Mouse (Mus musculus) CH12.LX (cell line): ENCODE data around the gene Phactr1. TPM values are rescaled to one million over a fixed set of nuclear protein-coding genes. Genes with fewer than 3 reads are reported as not detected.

Source experiments
- DNase-seq: peaks from one replicate; pipeline ENCODE4 v3.0.0-alpha.2; 2013; ENCODE audit errors: extremely low read depth
- H3K27ac ChIP-seq: 2 replicates; pipeline ENCODE4 v1.5.1; 2012; ENCODE audit warnings: low read depth, mild to moderate bottlenecking, control low read depth, moderate library complexity; ENCODE audit not compliant: insufficient read depth
- H3K27me3 ChIP-seq: replicated peaks from 2 replicates; pipeline ENCODE3; 2012; ENCODE audit warnings: inconsistent platforms
- H3K36me3 ChIP-seq, 2 experiments: replicated peaks in 1 of 2; 2 replicates each; pipeline versions ENCODE3 to v1.6.1; 2012; ENCODE audit warnings: inconsistent platforms in 1 of 2, low read length in 1 of 2, mild to moderate bottlenecking in 1 of 2, mixed read lengths in 1 of 2, moderate library complexity in 1 of 2; ENCODE audit not compliant: control insufficient read depth in 1 of 2, insufficient read depth in 1 of 2
- H3K4me1 ChIP-seq, 2 experiments: 2 replicates each; pipeline ENCODE4 v1.6.1; 2012; ENCODE audit warnings: inconsistent platforms in 1 of 2, moderate library complexity in 1 of 2; ENCODE audit not compliant: insufficient read depth in 2 of 2, control insufficient read depth in 1 of 2
- H3K4me2 ChIP-seq: 2 replicates; pipeline ENCODE4 v1.6.1; 2012; ENCODE audit warnings: low read depth, mild to moderate bottlenecking, control low read depth; ENCODE audit not compliant: poor library complexity, insufficient read depth, severe bottlenecking
- H3K4me3 ChIP-seq, 3 experiments: fragments of 150-350 bp in 1 of 3; sonication (generic) in 1 of 3; replicated peaks in 1 of 3; 2 replicates each; pipeline versions ENCODE3 to v1.5.1; 2011 to 2012; ENCODE audit warnings: low read depth in 2 of 3, low read length in 2 of 3, mild to moderate bottlenecking in 2 of 3, moderate library complexity in 2 of 3, control low read depth in 1 of 3, improper control_type of control experiment in 1 of 3, inconsistent platforms in 1 of 3, mixed read lengths in 1 of 3; ENCODE audit not compliant: poor library complexity in 1 of 3
- H3K79me2 ChIP-seq: replicated peaks from 2 replicates; pipeline ENCODE4 v1.6.1; 2012; ENCODE audit warnings: mild to moderate bottlenecking, moderate library complexity; ENCODE audit not compliant: control insufficient read depth, poor library complexity, insufficient read depth, severe bottlenecking; ENCODE audit errors: extremely low read depth
- H3K9ac ChIP-seq: 2 replicates; pipeline ENCODE4 v1.6.1; 2012; ENCODE audit warnings: low read depth, mild to moderate bottlenecking, control low read depth, moderate library complexity; ENCODE audit not compliant: insufficient read depth
- H3K9me3 ChIP-seq: replicated peaks from 2 replicates; pipeline ENCODE3; 2012; ENCODE audit warnings: low read length, inconsistent platforms, mixed read lengths
- CTCF ChIP-seq, 2 experiments: IDR thresholded peaks in 1 of 2; conservative IDR thresholded peaks in 1 of 2; 2 replicates each; pipeline ENCODE4 v1.5.1; 2011 to 2012; ENCODE audit warnings: low read depth in 2 of 2, low read length in 2 of 2, improper control_type of control experiment in 1 of 2, inconsistent platforms in 1 of 2, mild to moderate bottlenecking in 1 of 2, moderate library complexity in 1 of 2
- EP300 ChIP-seq: IDR thresholded peaks from 2 replicates; pipeline ENCODE4 v1.6.1; 2011; ENCODE audit warnings: low read length, improper control_type of control experiment
- ETS1 ChIP-seq: conservative IDR thresholded peaks from 2 replicates; pipeline ENCODE4 v1.6.1; 2012; ENCODE audit warnings: low read depth, mild to moderate bottlenecking, inconsistent platforms, low read length, improper control_type of control experiment, moderate library complexity
- HCFC1 ChIP-seq: IDR thresholded peaks from 2 replicates; pipeline ENCODE4 v1.6.1; 2012; ENCODE audit warnings: low read depth, mild to moderate bottlenecking, inconsistent platforms, low read length, improper control_type of control experiment
- IRF4 ChIP-seq: IDR thresholded peaks from 2 replicates; pipeline ENCODE4 v1.6.1; 2014; ENCODE audit warnings: low read depth, mild to moderate bottlenecking, inconsistent platforms, low read length, improper control_type of control experiment
- JUND ChIP-seq: conservative IDR thresholded peaks from 2 replicates; pipeline ENCODE4 v1.6.1; 2011; ENCODE audit warnings: low read depth, low read length, improper control_type of control experiment
- KAT2A ChIP-seq: IDR thresholded peaks from 2 replicates; pipeline ENCODE4 v1.6.1; 2012; ENCODE audit warnings: low read length, improper control_type of control experiment, inconsistent platforms; ENCODE audit not compliant: insufficient replicate concordance
- MEF2A ChIP-seq: IDR thresholded peaks from 2 replicates; pipeline ENCODE4 v1.6.1; 2014; ENCODE audit warnings: low read depth, mild to moderate bottlenecking, inconsistent platforms, low read length, improper control_type of control experiment, borderline replicate concordance
- MYC ChIP-seq: IDR thresholded peaks from 2 replicates; pipeline ENCODE4 v1.6.1; 2011; ENCODE audit warnings: low read depth, mild to moderate bottlenecking, improper control_type of control experiment, low read length
- POLR2AphosphoS2 ChIP-seq: IDR thresholded peaks from 2 replicates; pipeline ENCODE4 v1.6.1; 2011; ENCODE audit warnings: low read depth, low read length, improper control_type of control experiment
- RAD21 ChIP-seq: IDR thresholded peaks from 2 replicates; pipeline ENCODE4 v1.6.1; 2011; ENCODE audit warnings: low read depth, mild to moderate bottlenecking, low read length, improper control_type of control experiment, moderate library complexity
- RCOR1 ChIP-seq: conservative IDR thresholded peaks from 2 replicates; pipeline ENCODE4 v1.6.1; 2012; ENCODE audit warnings: low read depth, mild to moderate bottlenecking, inconsistent platforms, low read length, improper control_type of control experiment
- UBTF ChIP-seq: IDR thresholded peaks from 2 replicates; pipeline ENCODE4 v1.6.1; 2012; ENCODE audit warnings: low read depth, mild to moderate bottlenecking, inconsistent platforms, low read length, improper control_type of control experiment, moderate library complexity
- USF2 ChIP-seq: conservative IDR thresholded peaks from 2 replicates; pipeline ENCODE4 v1.6.1; 2011; ENCODE audit warnings: low read depth, low read length, improper control_type of control experiment
- ZC3H11A ChIP-seq: IDR thresholded peaks from 2 replicates; pipeline ENCODE4 v1.6.1; 2012; ENCODE audit warnings: low read depth, mild to moderate bottlenecking, inconsistent platforms, low read length, improper control_type of control experiment
- ZMIZ1 ChIP-seq: IDR thresholded peaks from 2 replicates; pipeline ENCODE4 v1.6.1; 2012; ENCODE audit warnings: low read depth, mild to moderate bottlenecking, inconsistent platforms, low read length, improper control_type of control experiment
- ZNF384 ChIP-seq: IDR thresholded peaks from 2 replicates; pipeline ENCODE4 v1.6.1; 2012; ENCODE audit warnings: low read depth, low read length, improper control_type of control experiment, inconsistent platforms
- dilution Hi-C: fragments of 300-500 bp; cut with MboI; formaldehyde crosslinking; loops from 2 replicates; pipeline ENCODE4 v1.14.3; 2020; ENCODE audit warnings: low sequenced_read_pairs; ENCODE audit not compliant: extremely low pct_unique_long_range_greater_than_20kb, extremely low pct_ligation_motif_present
- in situ Hi-C: fragments of 300-500 bp; cut with MboI; formaldehyde crosslinking; loops from 3 replicates; pipeline ENCODE4 v1.14.3; 2019; ENCODE audit warnings: low sequenced_read_pairs, low pct_ligation_motif_present, low pct_unique_long_range_greater_than_20kb, mixed read lengths
- polyA plus RNA-seq: library from polyadenylated mRNA; unstranded; fragments of >175 nt; gene quantifications from 2 replicates; pipeline ENCODE4 v1.2.1, GENCODE M21; 2012; ENCODE audit warnings: low read depth; ENCODE audit not compliant: insufficient read length
- total RNA-seq, 2 experiments: library from RNA; depleted of rRNA; stranded (reverse); fragments of 300-350 nt in 1 of 2; fragments of >200 nt in 1 of 2; gene quantifications; 2 replicates each; pipeline ENCODE4 v1.2.3; 2012 to 2014

Gene Phactr1
- total and polyA plus RNA-seq, 3 experiments, result 2.0 to 6.1 (median 3.1) TPM

DNA sequence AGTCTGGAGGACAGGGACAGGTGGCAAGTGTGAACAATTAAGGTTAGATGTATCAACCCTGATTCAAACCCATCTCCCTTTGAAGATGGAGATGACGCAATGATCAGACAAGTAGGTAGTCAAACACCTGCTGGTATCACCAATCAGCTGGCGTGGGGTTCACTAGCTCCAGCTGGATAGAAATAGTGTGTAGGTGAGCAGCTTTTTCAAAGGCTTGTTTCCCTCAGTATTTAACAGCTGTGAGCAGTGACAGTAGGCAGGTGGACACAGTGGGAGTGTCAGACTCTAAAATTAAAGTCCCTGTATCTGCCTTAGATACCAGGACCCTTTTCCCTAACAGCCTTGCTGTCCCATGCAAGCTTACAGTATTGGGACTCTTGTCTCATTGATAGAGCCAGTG lies 221.4 kb downstream of the Phactr1 start:
- Histone ChIP-seq H3K9me3 (no peaks in the 10 kb centered on the region), H3K79me2 (no peaks in the 10 kb centered on the region), H3K4me2 (no peak overlapping the region), H3K4me1 (peaks cover 0 to 14% of the 10 kb centered on the region in 2 experiments; a peak in 2 of 4 replicates), H3K9ac (no peak overlapping the region), H3K27me3 (no peaks in the 10 kb centered on the region), H3K27ac (no peak overlapping the region), H3K36me3 (no peaks in the 10 kb centered on the region), H3K4me3 (no peak overlapping the region)
- no peak for TF ChIP-seq RAD21
- no peak for TF ChIP-seq IRF4
- TF ChIP-seq ETS1, result no peak
- no peak for TF ChIP-seq HCFC1
- TF ChIP-seq USF2, result no peak
- TF ChIP-seq MYC, result no peak
- TF ChIP-seq UBTF, result no peak
- TF ChIP-seq JUND, result no peak
- TF ChIP-seq KAT2A, result no peak
- no peak for TF ChIP-seq ZNF384
- TF ChIP-seq MEF2A, result no peak
- TF ChIP-seq POLR2AphosphoS2, result no peak
- TF ChIP-seq ZMIZ1, result no peak
- no peak for TF ChIP-seq ZC3H11A
- TF ChIP-seq RCOR1, result no peak
- no peak for DNase-seq
- dilution Hi-C loops (no loop called here), in situ Hi-C loops (no loop called here)

GRCm38 (mm10) chr13:42902859-42903258 lies 222.4 kb downstream of the Phactr1 start:
- Histone ChIP-seq H3K36me3 (no peaks in the 10 kb centered on the region), H3K4me3 (no peak overlapping the region), H3K4me1 (peaks cover 0 to 14% of the 10 kb centered on the region in 2 experiments; a peak in 2 of 4 replicates), H3K27ac (no peak overlapping the region), H3K79me2 (no peaks in the 10 kb centered on the region), H3K4me2 (no peak overlapping the region), H3K27me3 (no peaks in the 10 kb centered on the region), H3K9me3 (no peaks in the 10 kb centered on the region), H3K9ac (no peak overlapping the region)
- in situ Hi-C loops, result no loop called here
- TF ChIP-seq CTCF (conservative IDR thresholded peaks at IDR 0.05 in 1 of 2, IDR thresholded peaks at IDR 0.05 in 1 of 2; ENCODE audit: low read depth in 2 of 2, low read length in 2 of 2), result peak in 1 of 2 experiments; percentile 47; a peak in 2 of 4 replicates
- no peak for TF ChIP-seq EP300
- dilution Hi-C loops, result no loop called here
- DNase-seq, result peak; percentile 12
